Mouse (Mus musculus) midbrain, embryonic 10.5 days (tissue): Measurements from ENCODE around the gene Rhof. TPM values are rescaled to one million over a fixed set of nuclear protein-coding genes. Genes with fewer than 3 reads are reported as not detected.

ENCODE experiments used
- DNase-seq: peaks from one replicate; pipeline ENCODE4 v3.0.0-alpha.2; 2017; ENCODE audit warnings: low spot score
- H3K27ac ChIP-seq: fragments of 300-500 bp; sonication (generic); replicated peaks from 2 replicates; pipeline ENCODE4 v1.5.1; 2016; ENCODE audit warnings: mild to moderate bottlenecking
- H3K27me3 ChIP-seq: fragments of 300-500 bp; sonication (generic); 2 replicates; pipeline ENCODE4 v1.6.1; 2016; ENCODE audit warnings: low read depth, mild to moderate bottlenecking; ENCODE audit not compliant: poor library complexity, severe bottlenecking
- H3K36me3 ChIP-seq: fragments of 300-500 bp; sonication (generic); 2 replicates; pipeline ENCODE4 v1.6.1; 2016; ENCODE audit warnings: mild to moderate bottlenecking, moderate library complexity
- H3K4me1 ChIP-seq: fragments of 300-500 bp; sonication (generic); 2 replicates; pipeline ENCODE4 v1.6.1; 2016
- H3K4me3 ChIP-seq: fragments of 300-500 bp; sonication (generic); 2 replicates; pipeline ENCODE4 v1.5.1; 2016; ENCODE audit warnings: mild to moderate bottlenecking, moderate library complexity
- H3K9me3 ChIP-seq: fragments of 300-500 bp; sonication (generic); replicated peaks from 2 replicates; pipeline ENCODE4 v1.6.1; 2016; ENCODE audit warnings: mild to moderate bottlenecking
- WGBS: fragments of 180-500 bp; shearing (Covaris S2); methylation state at CpG from one replicate; pipeline ENCODE4 v1.1.7; 2016; 5-methylcytosine and 5-hydroxymethylcytosine counted together
- polyA plus RNA-seq: library from polyadenylated mRNA; unstranded; fragments of >200 nt; fragmentation: Nextera tagmentation; extraction: Ambion mirVana; gene quantifications from 2 replicates; pipeline ENCODE4 v1.2.1, GENCODE M21; 2016

Rhof gene
- polyA plus RNA-seq, 1 experiment from 2014 or later: 1.4 TPM

DNA sequence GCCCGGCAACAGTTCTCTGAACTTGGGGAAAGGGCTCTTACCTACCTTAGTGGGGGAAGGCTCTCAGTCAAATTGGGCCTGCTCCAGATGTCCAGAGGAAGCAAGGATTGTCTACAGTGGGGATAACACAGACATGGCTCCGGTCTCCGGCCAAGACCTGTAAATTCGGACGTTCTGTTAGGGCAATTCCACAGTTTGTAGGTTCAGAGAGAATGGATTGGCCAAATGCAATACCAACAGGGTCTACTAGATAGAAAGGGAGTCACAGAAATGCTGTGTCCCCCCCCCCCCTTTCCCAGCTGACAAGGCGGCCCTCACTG, 5.4 kb upstream of the Rhof start:
- Histone ChIP-seq H3K4me3 (peak overlapping the region; percentile 99), H3K36me3 (peaks cover 40% of the 10 kb centered on the region), H3K9me3 (no peaks in the 10 kb centered on the region), H3K4me1 (peaks cover 70% of the 10 kb centered on the region), H3K27ac (peak overlapping the region; percentile 100), H3K27me3 (no peaks in the 10 kb centered on the region)
- DNase-seq: no peak
- 0% methylated on average over 5 of the region's 6 CpGs for WGBS

- peaks cover 75% of the 10 kb centered on the region for H3K4me1 ChIP-seq
These were observed 4.8 kb upstream of the Rhof start for GRCm38 (mm10) chr5:123137044-123137909.

DNA sequence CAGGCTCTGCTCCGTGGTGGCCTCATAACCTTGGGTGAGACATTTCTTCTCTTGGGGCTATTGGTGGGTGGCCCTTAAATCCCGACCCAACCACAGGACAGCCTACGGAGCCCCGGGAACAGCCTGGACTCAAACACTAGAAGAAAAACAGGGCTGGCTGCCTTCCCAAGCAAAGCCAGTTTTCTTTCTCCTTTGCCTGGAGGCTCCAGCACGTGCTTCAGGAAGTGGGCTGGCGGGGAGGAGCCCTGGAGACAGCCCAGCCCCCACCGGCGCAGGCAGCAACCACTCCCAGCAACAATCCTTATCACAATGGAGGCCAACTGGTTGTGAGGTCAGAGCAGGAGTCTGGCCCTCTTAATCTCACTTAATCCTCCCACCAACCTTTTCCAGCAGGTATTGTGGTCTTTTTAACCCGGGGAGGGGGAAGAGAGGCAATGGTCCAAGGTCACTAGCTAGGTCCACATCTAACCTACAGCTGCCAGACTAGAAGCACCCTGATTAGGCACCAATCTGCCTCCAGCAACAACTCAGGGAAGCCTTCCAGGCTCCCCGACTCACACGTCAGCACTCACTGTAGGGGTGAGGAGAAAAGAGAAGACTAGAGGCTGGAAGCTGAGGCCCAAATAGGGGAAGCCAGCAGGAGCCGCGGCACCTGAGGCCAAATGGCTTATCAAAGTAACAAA, 4.0 kb upstream of the Rhof start:
- Histone ChIP-seq H3K4me1 (peaks cover 76% of the 10 kb centered on the region), H3K27me3 (peaks cover 7% of the 10 kb centered on the region), H3K4me3 (peak overlapping the region; percentile 99), H3K27ac (peak overlapping the region; percentile 100), H3K9me3 (no peaks in the 10 kb centered on the region), H3K36me3 (peaks cover 45% of the 10 kb centered on the region)
- DNase-seq: peak; percentile 80
- WGBS: under 1% methylated on average over 13 of the region's 13 CpGs

More at GRCm38 (mm10) chr5:123137044-123137909, 4.8 kb upstream of the Rhof start:
- Histone ChIP-seq H3K27ac (peak overlapping the region; percentile 100), H3K36me3 (peaks cover 40% of the 10 kb centered on the region), H3K27me3 (no peaks in the 10 kb centered on the region), H3K9me3 (no peaks in the 10 kb centered on the region), H3K4me3 (peak overlapping the region; percentile 99)
- peak; percentile 81 for DNase-seq
- 1% methylated on average over 20 of the region's 20 CpGs for WGBS

- WGBS: 4% methylated on average over 30 of the region's 30 CpGs
- Histone ChIP-seq H3K27me3 (peaks cover 15% of the 10 kb centered on the region), H3K4me1 (peaks cover 76% of the 10 kb centered on the region)
These were observed 3.2 kb upstream of the Rhof start for GRCm38 (mm10) chr5:123135471-123136360.

DNA sequence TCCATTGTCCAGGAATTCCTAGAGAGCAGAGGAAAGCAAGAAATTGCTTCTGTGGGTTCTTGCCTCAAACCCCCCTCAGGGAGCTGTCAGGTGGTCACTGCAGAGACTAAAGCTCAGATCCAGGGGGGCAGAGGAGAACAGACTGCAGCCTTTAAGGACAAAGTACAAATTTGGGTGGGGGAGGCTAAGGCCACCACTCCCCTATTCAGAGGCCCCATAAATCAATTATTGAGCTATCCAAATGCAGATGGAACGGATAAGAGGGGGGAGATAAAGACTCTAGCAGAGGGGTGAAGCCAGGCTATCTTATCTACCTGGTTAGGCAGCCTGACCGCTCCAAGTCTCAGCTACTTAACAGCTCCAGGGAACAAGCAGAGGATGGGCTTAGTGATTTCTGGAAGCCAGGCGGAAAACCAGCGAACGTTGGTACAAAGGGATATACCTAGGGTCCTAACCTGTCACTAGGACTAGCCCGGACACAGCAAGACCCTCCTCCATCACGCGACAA, 2.4 kb upstream of the Rhof start:
- DNase-seq: no peak
- peak overlapping the region; percentile 100 for H3K27ac ChIP-seq
- H3K9me3 ChIP-seq: no peaks in the 10 kb centered on the region
- peaks cover 61% of the 10 kb centered on the region for H3K36me3 ChIP-seq
- H3K27me3 ChIP-seq: peaks cover 16% of the 10 kb centered on the region
- WGBS: 27% methylated on average over 8 of the region's 8 CpGs
- H3K4me1 ChIP-seq: peaks cover 76% of the 10 kb centered on the region
- H3K4me3 ChIP-seq: peak overlapping the region; percentile 99

More at GRCm38 (mm10) chr5:123135471-123136360, 3.2 kb upstream of the Rhof start:
- Histone ChIP-seq H3K9me3 (no peaks in the 10 kb centered on the region), H3K36me3 (peaks cover 53% of the 10 kb centered on the region), H3K27ac (peak overlapping the region; percentile 100), H3K4me3 (peak overlapping the region; percentile 99)
- peak; percentile 53 for DNase-seq

DNA sequence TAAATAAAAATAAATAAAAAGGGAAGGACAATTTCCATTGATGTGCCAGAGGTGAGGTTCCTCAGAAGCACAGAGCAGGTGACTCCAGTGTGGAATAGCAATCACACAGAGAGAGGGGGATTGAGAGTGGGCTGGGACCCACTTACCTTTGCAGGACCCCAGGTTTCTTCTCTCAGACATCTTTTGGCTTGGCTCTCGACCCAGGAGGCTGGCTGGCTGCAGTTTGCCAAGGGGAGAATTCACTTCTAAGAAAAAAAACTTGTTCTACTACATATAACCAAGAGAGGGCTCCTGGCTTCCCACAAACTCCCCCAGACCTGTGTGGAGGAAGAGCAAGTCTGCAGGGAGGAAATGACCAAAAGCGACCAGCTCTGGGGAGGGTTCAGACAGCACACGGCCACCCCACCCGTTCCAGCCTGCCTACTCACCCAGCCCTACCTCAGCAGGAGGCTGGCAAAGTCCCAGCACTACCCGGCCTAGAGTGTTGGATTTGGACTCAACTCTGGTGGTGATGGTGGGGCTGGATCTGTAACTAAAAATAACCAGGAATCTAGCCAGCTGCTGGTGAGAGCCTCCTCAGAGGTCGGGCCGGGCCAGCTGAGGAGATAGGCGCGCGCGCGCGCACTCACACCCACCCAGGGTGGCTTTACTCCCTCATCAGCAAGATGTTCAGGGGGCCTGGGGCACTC, 1.8 kb upstream of the Rhof start:
- DNase-seq: peak; percentile 22
- Histone ChIP-seq H3K9me3 (no peaks in the 10 kb centered on the region), H3K4me1 (peaks cover 75% of the 10 kb centered on the region), H3K27ac (peak overlapping the region; percentile 100; the same call in 1 of the 2 replicates), H3K27me3 (peaks cover 16% of the 10 kb centered on the region), H3K36me3 (peaks cover 67% of the 10 kb centered on the region), H3K4me3 (peak overlapping the region; percentile 99)
- 34% methylated on average over 13 of the region's 13 CpGs for WGBS

DNA sequence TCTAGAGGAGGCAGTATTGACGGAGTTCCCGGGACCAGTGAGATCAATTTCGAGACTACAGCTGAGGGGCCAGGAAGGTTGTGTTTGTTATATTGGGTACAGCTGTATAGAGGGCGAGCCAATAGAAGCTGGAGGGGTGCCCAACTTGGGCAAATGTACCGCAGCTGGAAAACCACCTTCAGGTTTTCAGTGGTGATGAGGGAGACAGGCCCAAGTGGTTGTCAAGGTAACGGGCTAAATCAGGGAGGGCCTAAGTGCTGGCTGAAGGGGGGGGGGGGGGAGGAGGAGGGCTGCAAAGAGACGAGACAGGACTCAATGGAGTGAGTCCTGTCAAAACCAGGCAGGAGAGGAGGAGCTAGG, 1.3 kb upstream of the Rhof start:
- H3K36me3 ChIP-seq: peaks cover 72% of the 10 kb centered on the region
- no peaks in the 10 kb centered on the region for H3K9me3 ChIP-seq
- DNase-seq: no peak
- H3K27ac ChIP-seq: peak overlapping the region; percentile 24; the same call in 1 of the 2 replicates
- peaks cover 16% of the 10 kb centered on the region for H3K27me3 ChIP-seq
- peaks cover 73% of the 10 kb centered on the region for H3K4me1 ChIP-seq
- H3K4me3 ChIP-seq: peak overlapping the region; percentile 99
- WGBS: 24% methylated on average over 7 of the region's 7 CpGs

- Histone ChIP-seq H3K4me1 (peaks cover 72% of the 10 kb centered on the region), H3K27me3 (peaks cover 16% of the 10 kb centered on the region), H3K9me3 (no peaks in the 10 kb centered on the region), H3K27ac (0 out of 2 replicates have a peak overlapping the region, but pooled peaks have one; percentile 47), H3K36me3 (peaks cover 78% of the 10 kb centered on the region), H3K4me3 (peak overlapping the region; percentile 99)
- peak; percentile 89 for DNase-seq
- WGBS: 19% methylated on average over 18 of the region's 18 CpGs
These were observed 741 bp upstream of the Rhof start for GRCm38 (mm10) chr5:123133083-123133783.

- Histone ChIP-seq H3K27ac (no peak overlapping the region), H3K36me3 (peaks cover 83% of the 10 kb centered on the region), H3K4me3 (no peak overlapping the region), H3K9me3 (no peaks in the 10 kb centered on the region), H3K27me3 (peaks cover 16% of the 10 kb centered on the region), H3K4me1 (peaks cover 47% of the 10 kb centered on the region)
- WGBS: 91% methylated on average over 5 of the region's 5 CpGs
- no peak for DNase-seq
These were observed 1.7 kb downstream of the Rhof start for GRCm38 (mm10) chr5:123130814-123131148.

DNA sequence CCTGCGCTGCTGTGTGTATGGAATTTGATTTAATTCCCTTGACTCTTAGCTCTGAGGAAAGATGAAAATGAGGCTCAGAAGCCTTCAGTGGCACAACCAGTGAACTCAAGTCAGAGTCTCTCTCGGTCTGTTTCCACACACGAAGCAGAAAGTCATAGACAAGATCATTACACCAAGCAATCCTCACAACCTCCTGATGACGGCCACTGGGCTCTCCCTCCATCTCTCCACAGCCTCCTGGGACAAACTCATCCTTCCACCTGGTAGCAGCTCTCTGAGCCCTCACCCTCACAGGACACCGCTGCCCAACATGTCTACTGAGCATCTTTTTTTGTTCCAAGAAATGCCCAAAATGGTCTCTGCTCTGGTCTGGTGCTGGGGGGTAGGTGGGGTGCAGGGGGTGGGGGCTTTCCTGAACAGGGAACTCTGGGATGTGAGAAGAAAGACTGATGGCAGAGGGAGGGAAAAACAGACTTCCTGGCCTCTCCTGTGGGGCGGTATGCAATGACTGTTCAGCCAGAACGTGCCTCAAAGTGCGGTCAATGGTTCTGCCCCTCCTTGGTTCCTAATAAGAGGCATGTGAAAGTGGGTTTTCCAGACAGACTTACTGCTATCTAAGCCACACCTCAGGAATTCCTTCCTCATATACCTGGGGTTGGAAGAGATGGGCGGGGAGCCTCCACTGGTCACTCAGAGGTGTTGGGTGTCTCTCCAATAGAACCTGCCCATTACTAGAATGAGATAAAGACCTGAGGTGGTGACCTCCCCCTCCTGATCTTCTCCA, 2.3 kb downstream of the Rhof start:
- Histone ChIP-seq H3K9me3 (no peaks in the 10 kb centered on the region), H3K27me3 (peaks cover 16% of the 10 kb centered on the region), H3K27ac (no peak overlapping the region), H3K4me1 (peaks cover 42% of the 10 kb centered on the region), H3K36me3 (peaks cover 83% of the 10 kb centered on the region), H3K4me3 (no peak overlapping the region)
- DNase-seq: no peak
- 89% methylated on average over 9 of the region's 9 CpGs for WGBS
